Mouse (Mus musculus) urinary bladder, postnatal 25 days (tissue): ENCODE measurements at regions not wholly inside any gene's neighbourhood (a gene's known extent, or its start where the extent isn't known, plus 50 kb on each side); places are given as distances from the start of the nearest gene placed in this dataset.

Experiments
- DNase-seq: peaks from one replicate; pipeline ENCODE4 v3.0.0; 2022; ENCODE audit warnings: low spot score

DNA sequence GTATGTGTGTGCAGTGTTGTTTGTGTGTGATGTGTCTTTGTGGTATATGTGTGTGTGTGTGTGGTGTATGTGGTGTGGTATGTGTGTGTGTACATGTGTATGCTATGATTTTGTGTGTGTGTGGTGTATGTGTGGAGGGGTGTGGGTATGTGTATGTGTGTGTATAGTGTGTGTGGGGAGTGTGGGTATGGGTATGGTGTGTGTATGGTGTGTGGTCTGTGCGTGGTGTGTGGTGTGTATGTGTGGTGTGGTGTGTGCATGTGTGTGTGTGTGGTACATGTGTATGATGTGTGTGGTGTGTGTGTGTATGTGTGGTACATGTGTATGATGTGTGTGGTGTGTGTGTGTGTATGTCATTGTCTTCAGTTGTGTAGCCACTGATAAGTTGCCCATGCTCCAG is 247.8 kb upstream of the Sp4 start:
- DNase-seq, result no peak

DNA sequence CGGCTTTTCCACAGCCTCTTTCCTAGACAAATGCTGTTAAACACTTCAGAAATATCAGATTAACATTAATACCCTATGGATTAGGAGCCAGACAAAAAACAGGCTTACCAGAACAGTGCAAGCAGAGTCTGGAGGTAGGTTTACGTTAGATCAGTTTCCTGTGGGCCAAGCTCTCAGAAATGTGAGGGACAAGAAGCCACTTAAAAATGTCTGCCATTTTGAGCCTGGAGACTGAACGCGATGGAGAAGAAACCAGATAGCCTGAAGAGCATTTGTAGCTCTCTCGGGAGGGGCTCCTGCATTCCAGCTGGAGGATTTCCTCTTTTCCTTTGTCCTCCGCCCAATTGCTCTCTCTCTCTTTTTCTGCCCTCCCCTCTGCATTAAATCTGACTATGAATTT is 239.1 kb upstream of the Sp4 start:
- no peak for DNase-seq

DNA sequence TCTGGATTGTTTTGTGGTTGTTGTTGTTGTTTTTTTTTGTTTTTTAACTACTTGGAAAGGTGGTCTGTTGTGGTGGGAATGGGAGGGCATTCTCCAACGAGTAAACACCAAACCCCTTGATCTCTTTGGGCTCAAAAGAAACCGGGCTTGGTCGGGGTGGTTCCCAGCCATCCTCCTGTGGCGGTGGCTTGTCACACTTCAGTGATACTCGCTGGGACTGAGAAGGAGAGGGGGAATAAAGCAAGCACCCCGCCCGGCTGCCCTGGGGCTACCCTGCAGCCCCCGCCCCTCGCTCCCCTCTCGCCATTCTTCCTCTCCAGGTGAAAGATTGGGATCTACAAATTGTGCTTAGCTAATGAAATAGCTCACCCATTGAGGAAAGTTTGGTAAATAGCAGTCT is 229.3 kb upstream of the Sp4 start:
- no peak for DNase-seq

DNA sequence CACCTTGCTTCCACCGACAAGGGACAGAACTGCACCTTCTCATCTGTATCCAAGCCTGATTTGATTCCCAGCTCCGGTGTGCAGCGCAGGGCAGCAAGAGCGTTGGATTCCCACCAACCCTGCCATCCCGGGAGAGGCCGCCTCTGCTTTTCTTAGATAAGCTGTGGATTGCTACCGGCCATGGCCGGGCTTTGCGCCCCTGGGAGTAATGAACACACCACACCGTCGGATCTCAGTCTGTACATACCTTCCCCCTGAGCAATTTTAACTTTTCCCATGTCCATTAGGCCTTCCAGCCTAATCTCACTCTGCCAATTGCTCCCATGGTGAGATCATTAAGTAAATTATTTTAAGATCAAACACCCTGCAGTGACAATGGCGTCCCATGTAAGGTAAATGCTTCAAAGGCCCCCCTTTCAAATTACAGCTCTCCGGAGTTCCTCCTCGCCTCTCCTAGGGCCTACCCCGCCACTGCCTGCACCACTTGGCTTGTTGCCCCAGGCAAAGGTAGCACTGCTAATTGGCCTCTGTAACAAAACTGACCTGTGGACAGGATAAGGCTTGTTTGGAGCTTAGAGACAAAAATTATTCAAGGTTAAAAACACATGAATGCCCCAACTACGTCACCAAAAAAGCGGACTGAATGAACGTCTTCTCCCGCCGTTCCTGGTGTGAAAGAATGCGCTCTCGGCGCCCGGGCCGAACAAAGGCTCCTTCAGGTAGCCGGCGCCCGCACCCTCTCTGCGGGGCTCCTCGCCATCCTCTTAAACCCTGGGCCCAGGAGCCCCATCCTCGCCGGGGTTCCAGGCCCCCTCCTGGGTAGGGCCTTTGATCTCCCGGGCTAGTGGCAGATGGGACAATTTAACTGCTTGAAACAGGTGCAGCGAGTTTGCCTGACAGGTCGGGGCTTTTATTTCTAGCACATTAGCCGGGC is 228.5 kb upstream of the Sp4 start:
- no peak for DNase-seq

DNA sequence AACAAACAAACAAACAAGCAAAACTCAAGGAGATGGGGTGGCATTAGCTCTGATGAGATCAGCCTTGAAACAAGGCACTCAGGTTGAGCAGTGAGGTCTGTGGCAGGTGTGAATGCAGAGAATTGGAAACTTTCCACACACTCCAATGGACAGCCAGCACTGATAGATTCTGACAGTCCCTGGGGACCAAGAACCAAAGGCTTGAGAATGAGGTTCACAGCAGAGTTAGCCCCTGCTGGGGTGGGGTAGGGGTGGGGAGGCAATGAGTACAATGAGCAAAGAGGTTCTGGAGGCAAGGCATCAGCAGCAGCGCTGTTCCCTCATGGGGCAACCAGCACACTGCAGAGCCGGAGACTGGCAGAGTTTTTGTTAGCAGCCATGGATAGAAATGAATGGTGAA is 220.5 kb upstream of the Sp4 start:
- DNase-seq, result no peak

DNA sequence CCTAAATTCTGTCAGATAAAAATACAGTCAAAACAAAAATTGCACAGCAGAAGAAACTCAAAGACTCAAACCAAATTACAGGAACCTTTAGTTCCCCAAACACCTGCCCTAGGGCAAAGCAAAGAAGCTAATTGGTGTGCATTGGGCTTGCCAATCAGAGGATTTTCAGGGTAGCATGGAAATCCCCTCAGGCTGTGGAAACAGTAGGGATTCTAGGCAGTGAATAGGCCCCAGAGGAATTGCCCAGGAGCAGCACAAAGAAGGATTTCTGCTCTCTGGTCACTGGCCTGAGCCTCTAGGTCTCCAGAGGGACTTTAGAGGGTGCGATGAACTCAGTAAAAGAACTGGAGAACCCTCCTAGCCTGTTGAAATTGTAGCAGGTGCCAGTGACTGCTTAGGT is 220.1 kb upstream of the Sp4 start:
- no peak for DNase-seq

DNA sequence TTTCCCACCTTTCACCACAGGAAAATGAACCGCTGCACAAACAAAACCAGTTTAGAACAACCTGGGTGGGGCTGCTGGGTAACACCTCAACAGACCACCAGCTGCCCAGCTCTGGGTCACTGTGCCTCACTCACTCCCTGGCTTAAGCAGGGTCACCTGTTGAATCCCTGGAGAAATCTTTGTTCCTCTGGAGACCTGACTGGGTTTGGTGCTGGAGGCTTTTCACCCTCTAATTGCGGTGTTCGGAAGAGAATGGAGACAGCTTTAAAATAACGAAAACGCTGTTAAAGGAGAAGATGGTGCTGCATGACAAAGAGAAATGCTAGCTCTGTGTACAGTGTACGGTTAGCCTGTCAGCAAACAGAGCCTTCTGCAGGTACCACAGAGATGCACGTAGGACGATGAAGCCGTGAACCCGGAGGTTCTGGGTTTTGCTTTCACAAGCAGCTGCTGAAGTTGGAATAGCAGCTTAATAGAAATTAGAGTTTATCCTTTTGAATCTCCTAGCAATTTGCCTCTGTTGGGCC is 218.6 kb upstream of the Sp4 start:
- no peak for DNase-seq

DNA sequence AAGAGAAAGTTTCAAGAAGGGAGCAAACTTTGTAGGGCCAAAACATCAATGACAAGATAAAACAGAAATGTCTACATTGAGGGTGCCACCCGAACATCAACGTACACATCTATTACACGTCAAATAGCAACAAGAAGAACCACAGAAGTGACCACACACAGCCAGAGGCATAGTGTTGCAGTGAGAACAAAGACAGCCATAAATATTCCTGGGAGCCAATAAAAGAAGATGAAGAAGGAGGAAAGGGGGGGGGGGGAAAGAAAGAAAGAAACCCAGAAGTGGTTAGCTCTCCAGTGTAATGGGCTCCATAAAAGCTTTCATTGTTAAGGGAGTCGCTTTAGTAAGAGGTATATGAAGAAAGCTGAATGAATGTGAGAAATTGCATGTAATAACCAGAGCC is 209.7 kb upstream of the Sp4 start:
- no peak for DNase-seq

DNA sequence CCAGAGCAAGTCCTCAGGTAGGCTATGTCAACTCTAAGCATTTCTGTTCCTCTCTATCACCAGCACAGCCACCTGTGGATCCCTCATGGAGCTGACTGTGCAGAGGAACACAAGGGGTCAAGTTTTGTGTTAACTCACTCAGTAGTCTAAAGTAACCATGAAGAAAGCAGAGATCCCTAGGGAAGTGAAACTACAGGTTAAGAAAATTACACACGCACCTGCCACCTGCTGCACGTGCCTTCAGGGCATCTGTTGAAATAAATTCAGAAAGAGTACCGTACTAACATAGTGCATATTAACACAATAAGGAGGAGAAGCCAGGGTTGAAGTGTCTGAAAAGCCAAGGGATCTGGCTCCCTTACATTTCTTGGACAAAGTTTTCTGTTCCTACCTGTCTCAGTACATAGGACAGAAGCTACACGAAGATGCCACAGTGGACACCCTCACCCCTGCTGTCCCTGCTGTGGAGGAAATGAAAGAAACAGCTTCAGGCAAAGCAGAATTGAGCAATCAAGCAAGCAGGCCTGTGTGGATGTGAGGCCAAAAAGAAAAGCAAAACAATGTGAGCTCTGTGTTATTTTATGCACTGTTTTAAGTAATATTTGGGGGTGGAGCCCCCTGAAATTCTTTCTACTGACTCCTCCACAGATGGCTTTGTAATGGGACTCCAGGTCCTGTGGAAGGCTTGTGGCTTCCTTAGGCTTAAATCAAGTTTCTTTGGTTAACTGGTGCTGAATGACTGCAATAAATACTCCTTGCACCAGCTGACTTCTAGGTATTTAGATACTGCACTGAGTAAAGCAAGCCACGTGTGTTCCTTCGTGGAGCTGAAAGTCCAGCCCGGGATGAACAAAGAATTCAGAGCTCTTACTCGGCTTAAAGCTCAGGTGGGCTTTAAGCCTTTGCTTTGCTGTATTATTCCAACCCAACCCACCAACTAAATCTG is 208.0 kb upstream of the Sp4 start:
- DNase-seq, result no peak

DNA sequence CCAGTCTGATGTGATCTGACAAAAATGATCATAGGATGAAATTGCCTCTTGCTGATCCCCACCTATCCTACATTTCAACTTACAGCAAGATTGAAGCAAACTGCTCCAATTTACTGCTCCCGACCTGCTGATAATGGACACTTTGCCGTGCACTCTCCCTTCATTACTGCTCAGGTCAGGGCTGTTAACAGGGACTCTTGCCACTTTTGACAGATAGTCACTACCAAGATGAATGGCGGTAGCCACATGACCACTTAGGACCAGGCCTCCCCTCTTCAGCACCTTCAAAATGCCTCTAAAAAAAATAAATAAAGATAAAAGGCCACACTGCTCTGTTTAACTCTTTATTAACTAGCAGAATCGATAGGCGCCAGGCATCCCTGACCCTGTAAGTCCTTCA is 199.2 kb upstream of the Sp4 start:
- DNase-seq, result no peak

DNA sequence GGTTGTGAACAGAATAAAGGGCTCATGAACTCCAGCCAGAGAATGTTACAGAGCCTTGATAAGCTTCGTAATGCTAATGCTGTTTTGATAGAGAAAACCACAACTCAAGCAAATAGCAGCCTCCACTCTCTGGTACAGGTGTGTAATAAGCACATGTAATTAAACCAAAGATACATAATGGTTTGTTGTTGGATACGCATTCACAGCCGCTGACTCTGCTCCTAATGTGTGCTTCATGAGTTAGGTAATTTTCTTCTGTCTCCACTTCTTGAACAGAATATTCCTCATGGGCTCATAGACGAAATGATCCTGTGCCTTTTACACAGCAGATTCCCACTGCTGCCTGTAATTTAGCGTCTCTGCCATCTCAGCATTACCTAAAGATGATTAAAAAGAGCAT is 186.8 kb upstream of the Sp4 start:
- no peak for DNase-seq

DNA sequence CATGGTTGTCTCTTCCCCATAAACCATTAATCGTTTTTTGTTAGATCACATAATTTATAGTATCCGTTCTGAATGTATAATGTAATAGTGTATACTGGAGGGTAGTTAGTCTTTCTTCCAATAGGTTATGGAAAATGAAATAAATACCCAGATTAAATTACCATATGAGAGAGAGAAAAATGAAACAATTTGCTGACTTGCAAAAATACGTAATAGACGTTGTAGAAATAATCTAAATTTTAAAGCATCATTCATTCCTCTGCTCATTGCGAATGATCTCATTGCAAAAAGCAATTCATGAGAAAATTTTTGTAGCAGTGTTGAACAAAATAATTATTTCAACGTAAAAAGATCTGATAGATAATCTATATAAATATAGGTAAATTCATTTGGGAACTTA is 185.2 kb upstream of the Sp4 start:
- no peak for DNase-seq

DNA sequence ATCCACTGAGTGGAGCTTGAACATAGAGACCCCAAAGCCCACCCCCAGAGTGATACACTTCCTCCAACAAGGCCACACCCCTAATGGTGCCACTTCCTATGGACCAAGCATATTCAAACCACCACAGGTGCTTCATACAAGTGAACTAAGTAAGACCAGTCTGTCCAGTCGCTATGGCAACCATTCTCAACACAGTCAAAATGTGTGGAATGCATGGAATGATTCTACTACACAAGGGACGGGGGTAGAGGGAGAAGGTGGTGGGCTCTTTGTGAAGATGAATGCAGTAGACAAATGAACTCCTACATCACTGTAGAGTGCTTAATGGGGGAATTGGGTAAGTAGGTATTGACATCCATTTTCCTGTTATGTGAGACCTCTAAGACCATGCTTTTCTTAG is 180.1 kb upstream of the Sp4 start:
- no peak for DNase-seq

DNA sequence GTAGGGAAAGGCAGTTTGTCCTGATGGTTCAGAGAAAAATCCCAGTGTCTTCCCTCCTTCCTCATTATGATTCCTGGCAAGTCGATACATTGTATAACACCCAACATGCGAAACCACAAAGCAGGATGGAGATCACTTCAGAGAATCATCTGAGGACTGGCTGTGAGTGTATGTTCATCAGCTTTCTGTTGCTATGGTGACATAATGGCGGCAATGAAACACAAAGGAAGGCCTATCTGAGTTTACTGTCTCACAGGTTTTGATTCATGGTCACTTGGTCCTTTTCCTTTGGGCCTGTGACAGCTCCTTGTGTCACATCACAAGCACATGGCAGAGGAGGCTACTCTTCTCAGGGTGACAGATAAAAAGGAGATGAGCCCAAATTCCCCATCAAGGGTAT is 173.5 kb upstream of the Sp4 start:
- DNase-seq, result no peak

DNA sequence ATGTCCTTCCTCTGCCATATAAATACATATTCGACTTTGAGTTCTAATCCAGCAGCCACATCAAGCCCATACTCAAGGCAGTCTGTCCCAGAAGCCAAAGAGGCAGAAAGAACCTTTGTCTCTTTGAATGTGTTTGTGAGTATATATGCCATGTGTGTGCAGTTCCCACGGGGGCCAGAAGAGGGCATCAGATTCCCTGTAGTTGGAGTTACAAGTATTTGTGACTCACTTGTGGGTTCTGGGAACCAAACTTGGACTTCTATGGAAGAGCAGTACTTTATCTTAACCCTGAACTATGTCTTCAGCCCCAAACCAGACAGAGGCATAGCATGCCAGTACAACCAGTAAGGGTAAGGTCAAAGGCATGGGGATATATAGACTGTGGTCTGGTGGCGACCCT is 165.6 kb upstream of the Sp4 start:
- DNase-seq, result no peak

DNA sequence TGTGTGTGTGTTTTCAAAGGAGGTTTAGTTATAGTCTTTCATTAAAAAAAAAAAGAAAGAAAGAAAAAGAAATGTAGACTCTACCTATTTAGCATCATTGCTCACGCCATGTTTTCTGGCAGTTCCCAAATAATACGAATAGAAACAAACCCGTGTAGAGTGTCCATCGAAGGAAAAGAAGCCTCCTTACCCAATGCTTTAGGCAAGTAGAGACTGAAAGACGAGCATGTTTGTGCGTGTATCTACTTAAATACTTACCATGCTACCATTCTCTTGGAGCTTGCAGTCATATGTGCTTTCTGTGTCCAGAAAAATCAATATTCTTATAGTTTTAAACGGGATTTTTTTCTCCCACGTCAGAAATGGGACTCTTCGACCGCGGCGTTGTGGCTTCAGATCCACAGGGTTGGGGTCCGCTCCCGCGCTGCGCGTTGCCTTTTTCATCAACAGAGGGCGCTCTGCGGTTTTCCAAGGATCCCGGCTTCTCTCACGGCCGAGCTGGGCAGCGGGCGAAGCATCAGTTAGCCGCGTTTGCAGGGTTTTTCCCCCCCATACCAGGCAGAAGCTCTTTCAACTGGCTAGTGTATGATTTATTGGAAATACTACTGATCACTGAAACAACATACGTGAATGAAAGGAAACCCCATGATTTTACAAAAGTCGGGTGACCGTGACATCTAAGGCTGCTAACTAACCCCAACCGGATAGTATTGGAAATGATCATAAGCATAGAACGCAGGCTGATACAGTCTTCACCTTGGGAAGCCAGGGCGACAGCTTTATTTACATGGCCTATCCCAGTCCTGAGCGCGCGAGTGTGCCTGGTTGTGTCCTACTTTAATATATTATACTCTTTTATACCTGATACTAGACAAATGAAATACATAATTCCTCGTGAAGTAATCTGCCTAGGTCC is 156.5 kb upstream of the Sp4 start:
- DNase-seq, result peak; percentile 47

DNA sequence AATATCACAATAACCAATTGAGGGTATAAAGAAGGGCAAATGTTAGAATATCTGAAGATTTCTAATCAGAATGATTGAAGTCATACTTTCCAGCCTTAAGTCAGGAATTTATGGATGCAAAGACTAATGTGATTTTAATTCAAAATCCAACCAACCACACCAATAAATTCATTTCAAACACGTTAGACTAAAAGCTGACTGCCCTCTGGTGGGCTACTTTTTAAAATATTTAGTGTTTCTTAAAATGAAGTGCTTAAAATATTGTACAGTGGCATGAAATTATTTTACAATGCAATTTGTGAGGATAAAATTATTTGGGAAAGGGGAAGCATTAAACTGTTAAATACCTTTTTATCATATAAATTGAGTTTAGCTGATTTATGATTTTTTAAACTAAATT is 154.4 kb upstream of the Sp4 start:
- DNase-seq, result no peak

DNA sequence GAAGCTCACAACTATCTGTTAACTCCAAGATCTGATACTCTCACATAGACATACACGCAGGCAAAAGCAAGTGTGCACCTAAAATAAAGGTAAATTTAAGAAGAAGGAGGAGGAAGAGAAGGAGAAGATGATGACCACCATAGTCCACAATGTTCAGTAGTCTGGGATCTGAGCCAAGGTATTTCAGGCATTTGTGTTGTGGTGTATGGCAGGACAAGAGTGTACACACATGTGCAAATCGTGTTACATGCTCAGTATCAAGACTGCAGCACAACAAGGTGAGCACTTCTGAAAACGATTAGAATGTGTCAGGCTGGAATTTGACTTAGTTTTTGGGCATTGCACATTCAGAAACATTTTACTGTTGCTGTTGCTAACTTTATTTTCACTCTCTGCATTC is 138.4 kb upstream of the Sp4 start:
- no peak for DNase-seq

DNA sequence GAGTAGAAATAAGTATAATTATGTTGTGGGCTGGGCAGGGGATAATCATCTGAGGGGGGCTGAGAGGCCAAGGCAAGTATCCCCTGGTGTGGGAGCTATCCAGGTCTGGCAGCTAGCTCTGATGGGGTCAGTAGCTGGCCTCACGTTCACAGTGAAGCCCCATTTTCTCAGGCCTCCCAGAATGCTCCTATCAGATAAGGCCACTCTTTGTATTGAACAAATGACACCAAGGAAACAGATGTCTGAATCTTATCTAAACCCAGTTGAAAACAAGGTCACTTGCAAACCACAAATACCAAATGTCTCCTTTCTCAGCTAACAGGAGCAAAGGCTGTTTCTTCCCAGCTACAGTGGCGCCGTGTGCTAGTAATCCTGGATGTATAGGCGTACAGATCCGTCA is 137.6 kb upstream of the Sp4 start:
- no peak for DNase-seq

DNA sequence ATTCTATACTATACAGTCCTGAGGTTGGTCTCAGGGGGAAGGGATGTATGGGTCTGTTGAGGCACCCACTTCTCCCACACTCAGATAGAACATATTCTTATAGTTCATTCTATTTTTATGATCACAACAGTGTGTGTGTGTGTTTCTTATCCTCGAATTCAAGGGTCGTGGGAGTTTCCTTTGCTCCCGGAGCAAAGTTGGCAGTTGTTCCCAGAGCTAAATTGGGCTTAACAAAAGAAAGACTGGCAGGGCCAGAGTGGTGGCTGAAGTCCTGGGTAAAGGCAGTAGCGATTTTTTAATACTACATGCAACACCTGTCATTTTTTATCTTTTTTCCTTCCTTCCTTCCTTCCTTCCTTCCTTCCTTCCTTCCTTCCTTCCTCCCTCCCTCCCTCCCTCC is 131.5 kb upstream of the Sp4 start:
- no peak for DNase-seq

DNA sequence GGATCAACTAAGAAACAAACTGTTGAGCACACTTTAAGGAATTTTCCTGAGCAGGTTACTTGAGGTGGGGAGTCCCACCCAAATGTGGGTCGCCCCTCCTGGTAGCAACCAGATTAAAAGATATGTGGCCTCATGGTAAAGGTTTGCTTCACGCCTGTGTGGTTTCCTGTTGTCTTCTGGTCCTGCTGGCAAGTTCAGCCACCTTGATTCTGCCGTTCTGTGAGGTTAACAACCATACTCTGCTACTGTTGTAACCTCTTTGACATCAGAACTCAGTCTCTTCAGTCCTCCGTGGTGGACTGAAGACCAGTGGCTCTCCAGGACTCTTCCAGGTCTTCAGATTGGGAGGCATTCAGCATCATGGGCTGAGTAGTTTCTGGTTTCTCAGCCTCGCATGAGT is 127.1 kb upstream of the Sp4 start:
- no peak for DNase-seq

DNA sequence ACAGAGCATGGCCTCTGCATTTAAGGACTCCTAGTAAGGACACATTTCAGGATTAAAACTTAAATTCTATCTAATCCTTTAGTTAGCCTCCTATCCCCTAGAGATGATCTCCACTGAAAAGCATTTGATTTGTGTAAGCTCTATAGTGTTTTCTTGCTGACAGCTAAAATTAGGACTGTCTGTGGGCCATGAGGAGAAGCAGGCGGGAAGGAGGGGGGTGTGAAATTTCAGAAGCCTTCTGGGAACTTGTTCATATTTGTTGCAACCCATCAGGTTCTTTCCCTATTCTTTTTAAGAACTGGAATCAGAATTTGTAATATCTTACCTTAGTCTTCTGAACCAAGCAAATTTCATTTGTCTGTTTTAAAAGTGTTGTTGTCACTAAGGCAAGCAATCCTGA is 114.7 kb upstream of the Sp4 start:
- DNase-seq, result no peak
